Mouse (Mus musculus) cerebellum, adult 2 months (tissue): Measurements from ENCODE around the gene Pqlc2. TPM values are rescaled to one million over a fixed set of nuclear protein-coding genes. Genes with fewer than 3 reads are reported as not detected.
A peak's percentile ranks its signal among the peaks of the same experiment; 100 is the strongest.

ENCODE experiments used
- DNase-seq, 2 experiments: peaks; one replicate each; pipeline ENCODE4 v3.0.0; 2021
- H3K27ac ChIP-seq: fragments of 200-500 bp; 2 replicates; pipeline ENCODE4 v1.5.1; 2012; ENCODE audit warnings: low read length, control low read depth, inconsistent platforms; ENCODE audit not compliant: insufficient read depth
- H3K27me3 ChIP-seq: fragments of 200-500 bp; 2 replicates; pipeline ENCODE4 v1.6.1; 2012; ENCODE audit warnings: inconsistent platforms, mild to moderate bottlenecking, low read length, moderate library complexity; ENCODE audit not compliant: control insufficient read depth, insufficient read depth
- H3K4me1 ChIP-seq: fragments of 200-500 bp; 2 replicates; pipeline ENCODE4 v1.6.1; 2011; ENCODE audit warnings: low read length; ENCODE audit not compliant: control insufficient read depth, insufficient read depth
- H3K4me3 ChIP-seq: fragments of 200-500 bp; replicated peaks from 2 replicates; pipeline ENCODE3; 2011; ENCODE audit warnings: mild to moderate bottlenecking, low read depth, low read length, control low read depth; ENCODE audit not compliant: insufficient read depth
- CTCF ChIP-seq: fragments of 200-500 bp; IDR thresholded peaks from 2 replicates; pipeline ENCODE4 v1.5.1; 2011; ENCODE audit warnings: low read depth, mild to moderate bottlenecking, control low read depth, low read length, moderate library complexity, borderline replicate concordance; ENCODE audit not compliant: insufficient read depth
- POLR2A ChIP-seq: fragments of 200-500 bp; IDR thresholded peaks from 2 replicates; pipeline ENCODE4 v1.6.1; 2011; ENCODE audit warnings: low read length, control low read depth, borderline replicate concordance; ENCODE audit not compliant: insufficient read depth
- WGBS: fragments of 180-500 bp; shearing (Covaris S2); methylation state at CpG from one replicate; pipeline ENCODE4 v1.1.7; 2018; 5-methylcytosine and 5-hydroxymethylcytosine counted together
- polyA plus RNA-seq: library from polyadenylated mRNA; depleted of rRNA; stranded (reverse); fragments of >200 nt; gene quantifications from 2 replicates; pipeline ENCODE4 v1.2.3, GENCODE M21; 2012

The Pqlc2 gene
- polyA plus RNA-seq, 1 experiment = 42.3 TPM

DNA sequence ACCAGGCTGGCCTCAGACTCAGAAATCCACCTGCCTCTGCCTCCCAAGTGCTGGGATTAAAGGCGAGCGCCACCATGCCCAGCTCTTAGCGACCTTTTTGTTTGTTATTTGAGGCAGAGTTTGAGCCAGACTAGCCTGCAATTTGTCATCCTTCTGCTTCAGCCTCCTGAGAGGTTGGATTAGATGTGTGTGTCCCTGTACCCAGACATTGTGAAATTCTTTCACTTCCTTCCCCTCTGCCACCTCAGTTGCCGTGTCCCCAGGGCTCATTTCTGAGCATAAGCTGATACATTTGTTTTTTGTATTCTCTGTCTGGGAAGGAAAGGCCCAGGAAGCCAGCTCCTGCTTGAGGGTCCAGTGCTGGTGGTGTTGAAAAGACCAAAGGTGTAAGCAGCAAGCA is 30.3 kb upstream of the Pqlc2 start:
- H3K27ac ChIP-seq = no peak overlapping the region
- no peaks in the 10 kb centered on the region for H3K4me1 ChIP-seq
- no peaks in the 10 kb centered on the region for H3K27me3 ChIP-seq
- TF ChIP-seq POLR2A (no peak), CTCF (no peak)
- no peak overlapping the region for H3K4me3 ChIP-seq
- DNase-seq = no peak
- 87% methylated on average over 4 of the region's 4 CpGs for WGBS

- Histone ChIP-seq H3K27me3 (no peaks in the 10 kb centered on the region), H3K4me1 (no peaks in the 10 kb centered on the region), H3K27ac (no peak overlapping the region), H3K4me3 (no peak overlapping the region)
- no peak for DNase-seq
- TF ChIP-seq CTCF (no peak), POLR2A (no peak)
- 52% methylated on average over 33 of the region's 33 CpGs for WGBS
Measured at GRCm38 (mm10) chr4:139338145-139338544, 27.6 kb upstream of the Pqlc2 start.

- Histone ChIP-seq H3K27me3 (no peaks in the 10 kb centered on the region), H3K4me3 (no peak overlapping the region), H3K27ac (no peak overlapping the region), H3K4me1 (no peaks in the 10 kb centered on the region)
- 25% methylated on average over 24 of the region's 24 CpGs for WGBS
- DNase-seq = peak; percentile 56 to 72
- peak; percentile 87 for TF ChIP-seq CTCF
- TF ChIP-seq POLR2A = no peak
Measured at GRCm38 (mm10) chr4:139336822-139337483, 26.4 kb upstream of the Pqlc2 start.

DNA sequence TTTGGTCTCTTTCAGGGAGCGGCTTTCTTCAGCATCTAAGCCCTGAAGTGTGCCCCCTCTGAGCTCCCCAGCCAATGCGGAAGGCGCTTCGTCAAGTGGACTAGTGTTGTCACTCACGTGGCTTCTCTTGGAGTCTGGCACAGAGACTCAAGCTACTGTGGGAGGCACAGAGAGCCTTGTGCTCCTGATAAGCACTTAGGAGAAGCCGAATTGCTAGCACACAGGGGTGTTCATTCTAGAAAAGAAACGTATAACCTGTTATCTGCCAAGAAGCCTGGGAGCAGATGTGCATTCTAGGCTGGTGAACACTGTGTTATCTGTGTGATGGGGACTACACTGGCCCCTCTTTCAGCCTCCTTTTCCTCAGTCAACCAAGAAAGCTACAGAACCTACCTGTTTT is 25.0 kb upstream of the Pqlc2 start:
- WGBS = 59% methylated on average over 7 of the region's 7 CpGs

DNA sequence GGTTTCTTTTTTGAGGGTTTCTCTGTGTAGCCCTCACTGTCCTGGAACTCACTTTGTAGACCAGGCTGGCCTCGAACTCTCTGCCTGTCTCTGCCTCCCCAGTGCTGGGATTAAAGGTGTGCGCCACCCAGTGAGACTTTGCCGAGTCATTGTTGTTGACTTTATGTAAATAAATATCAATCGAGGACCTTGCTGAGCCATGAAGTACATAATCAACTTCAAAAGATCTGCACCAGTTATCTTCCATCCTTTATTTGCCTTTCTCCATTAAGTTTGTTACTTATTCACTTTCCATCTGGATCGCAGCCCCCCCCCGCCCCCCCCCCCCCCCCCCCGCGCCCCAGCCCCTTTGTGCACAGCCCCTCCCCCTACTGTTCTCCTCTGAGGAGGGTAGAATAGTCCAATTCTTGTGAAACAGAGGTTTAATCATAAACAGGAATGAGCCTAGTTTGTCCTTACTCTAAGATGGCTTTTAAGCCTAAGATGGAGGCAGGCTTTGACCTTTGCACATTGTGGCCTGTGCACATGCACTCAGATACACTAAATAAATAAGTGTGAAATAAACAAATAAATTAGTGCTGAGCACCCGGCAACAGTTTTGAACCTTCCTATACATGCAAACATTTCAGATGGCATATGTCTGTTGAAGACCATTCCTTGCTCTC is 24.3 kb upstream of the Pqlc2 start:
- no peak for TF ChIP-seq CTCF
- no peak for TF ChIP-seq POLR2A
- no peak for DNase-seq
- Histone ChIP-seq H3K27ac (no peak overlapping the region), H3K4me1 (no peaks in the 10 kb centered on the region), H3K4me3 (no peak overlapping the region), H3K27me3 (no peaks in the 10 kb centered on the region)
- 62% methylated on average over 8 of the region's 9 CpGs for WGBS

More for the DNA sequence above, 25.0 kb upstream of the Pqlc2 start:
- no peak overlapping the region for H3K27ac ChIP-seq
- TF ChIP-seq POLR2A (no peak), CTCF (no peak)
- no peaks in the 10 kb centered on the region for H3K27me3 ChIP-seq
- DNase-seq = no peak
- H3K4me3 ChIP-seq = no peak overlapping the region
- H3K4me1 ChIP-seq = no peaks in the 10 kb centered on the region

GRCm38 (mm10) chr4:139330605-139331004 is 20.1 kb upstream of the Pqlc2 start:
- H3K4me1 ChIP-seq = no peaks in the 10 kb centered on the region
- DNase-seq = peak in 1 of 2 experiments; percentile 27
- no peak overlapping the region for H3K27ac ChIP-seq
- WGBS = 14% methylated on average over 10 of the region's 10 CpGs
- TF ChIP-seq CTCF (peak; percentile 55; the same call in 1 of the 2 replicates), POLR2A (no peak)
- H3K27me3 ChIP-seq = no peaks in the 10 kb centered on the region
- no peak overlapping the region for H3K4me3 ChIP-seq

GRCm38 (mm10) chr4:139319740-139320139 is 9.2 kb upstream of the Pqlc2 start:
- Histone ChIP-seq H3K27me3 (no peaks in the 10 kb centered on the region), H3K4me1 (no peaks in the 10 kb centered on the region), H3K4me3 (no peak overlapping the region), H3K27ac (no peak overlapping the region)
- 93% methylated on average over 4 of the region's 4 CpGs for WGBS
- TF ChIP-seq CTCF (no peak), POLR2A (no peak)
- DNase-seq = no peak

DNA sequence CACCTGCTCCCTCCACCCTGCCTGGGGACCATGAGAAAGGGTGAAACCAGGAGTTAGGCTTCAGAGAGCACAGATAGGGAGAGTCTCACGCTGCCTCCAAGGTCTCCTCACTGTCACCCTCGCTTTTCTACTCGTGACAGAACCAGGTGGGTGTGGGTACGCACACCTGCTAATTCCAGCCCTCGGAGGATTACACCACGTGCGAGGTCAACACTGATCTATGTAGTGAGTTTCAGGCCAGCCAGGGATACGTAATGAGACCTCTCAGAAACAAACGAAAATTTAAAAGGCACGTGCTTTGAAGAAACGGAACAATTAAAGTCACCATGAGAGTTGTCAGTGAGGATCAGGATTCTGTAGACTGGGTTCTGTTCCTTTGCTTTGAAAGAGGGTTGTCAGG is 7.9 kb upstream of the Pqlc2 start:
- H3K4me1 ChIP-seq = no peaks in the 10 kb centered on the region
- DNase-seq = no peak
- 91% methylated on average over 11 of the region's 11 CpGs for WGBS
- H3K27ac ChIP-seq = no peak overlapping the region
- no peak overlapping the region for H3K4me3 ChIP-seq
- no peak for TF ChIP-seq POLR2A
- TF ChIP-seq CTCF = no peak
- H3K27me3 ChIP-seq = no peaks in the 10 kb centered on the region
